Comparison of ENCODE assay signal across 10 mouse cellular contexts in genomic region chr7:45491264-45491663, GRCm38 (mm10). TPM values are rescaled to one million over a fixed set of nuclear protein-coding genes. Genes with fewer than 3 reads are reported as not detected.
DNase-seq lines count a peak whose midpoint lies in the region; ATAC-seq and TF ChIP-seq lines count a peak whose summit lies in the region.
"Had no signal": no experiment of that assay in that cellular context is flagged by ENCODE, and none has a peak within 500 bp of the region (broad histone marks: within the 10 kb centered on the region; RNA-seq: fewer than 3 reads in every experiment).

No protein-coding gene starts in this region.

- H3K27me3 ChIP-seq in heart, embryonic 12.5 days (replicated peaks) = no peaks in the 10 kb centered on the region
- H3K27me3 ChIP-seq in kidney, adult 2 months (replicated peaks; ENCODE audit: control insufficient read depth, insufficient read depth, low read length) = no peaks in the 10 kb centered on the region
- no peaks in the 10 kb centered on the region for H3K27me3 ChIP-seq in lung, postnatal 0 days (replicated peaks; ENCODE audit: insufficient read depth, low read length)
- H3K27me3 ChIP-seq: midbrain, embryonic 12.5 days had no signal

- H3K4me2 ChIP-seq in heart, embryonic 12.5 days = no peak overlapping the region
- 0 out of 2 replicates have a peak overlapping the region, but pooled peaks have one; percentile 22 for H3K4me2 ChIP-seq in lung, postnatal 0 days (replicated peaks; ENCODE audit: low read depth, low read length)
- H3K4me2 ChIP-seq: midbrain, embryonic 12.5 days had no signal

- H3K9me3 ChIP-seq in heart, embryonic 12.5 days (replicated peaks) = no peaks in the 10 kb centered on the region
- H3K9me3 ChIP-seq in lung, postnatal 0 days (ENCODE audit: low read length) = no peaks in the 10 kb centered on the region
- H3K9me3 ChIP-seq: midbrain, embryonic 12.5 days had no signal

- peaks cover 43% of the 10 kb centered on the region for H3K36me3 ChIP-seq in heart, embryonic 12.5 days
- no peaks in the 10 kb centered on the region; the same call in 1 of the 2 replicates for H3K36me3 ChIP-seq in kidney, adult 2 months (ENCODE audit: control insufficient read depth, insufficient read depth, low read length)
- H3K36me3 ChIP-seq in lung, postnatal 0 days (ENCODE audit: insufficient read depth, low read length) = peaks cover 15% of the 10 kb centered on the region

- peaks cover 26% of the 10 kb centered on the region for H3K4me1 ChIP-seq in heart, embryonic 12.5 days (replicated peaks)
- H3K4me1 ChIP-seq in kidney, adult 2 months (ENCODE audit: control insufficient read depth, insufficient read depth, low read length) = peaks cover 10% of the 10 kb centered on the region
- H3K4me1 ChIP-seq in lung, postnatal 0 days (ENCODE audit: insufficient read depth, low read depth, low read length) = peaks cover 3% of the 10 kb centered on the region; the same call in 1 of the 2 replicates

- peak; percentile 65; the same call in 1 of the 2 replicates for ATAC-seq in heart, embryonic 12.5 days (ENCODE audit: insufficient number of reproducible peaks, low FRiP score)
- ATAC-seq in lung, postnatal 0 days = peak; percentile 46

- no peak for DNase-seq in heart, adult 9 months (ENCODE audit: low spot score in 2 of 2)
- peak; percentile 36 for DNase-seq in ZHBTc4 (ENCODE audit: low read depth, low spot score)
- DNase-seq in kidney, adult 2 months = peak; percentile 72
- peak; percentile 31 for DNase-seq in lung, postnatal 0 days (ENCODE audit: low spot score)
- no peak for DNase-seq in frontal cortex, adult 2 months (ENCODE audit: extremely low spot score in 1 of 2, low spot score in 1 of 2)
- DNase-seq in thymus, postnatal 10 days (ENCODE audit: low spot score in 2 of 2) = no peak
- DNase-seq in cerebellum, postnatal 4 days (ENCODE audit: low spot score in 2 of 2) = no peak
- DNase-seq: cerebellum, postnatal 10 days had no signal

- no peak for TF ChIP-seq CTCF in kidney, adult 2 months (conservative IDR thresholded peaks at IDR 0.05; ENCODE audit: insufficient read depth, insufficient read length, low read depth, low read length)
- TF ChIP-seq CTCF in lung, postnatal 0 days (IDR thresholded peaks at IDR 0.05) = no peak

- H3K9ac ChIP-seq in heart, embryonic 12.5 days = no peak overlapping the region
- H3K9ac ChIP-seq in lung, postnatal 0 days (replicated peaks; ENCODE audit: low read depth) = no peak overlapping the region
- H3K9ac ChIP-seq: midbrain, embryonic 12.5 days had no signal

- WGBS in heart, embryonic 12.5 days = 20% methylated on average over 3 of the region's 3 CpGs
- 7% methylated on average over 3 of the region's 3 CpGs for whole genome bisulfite sequencing in kidney, adult 2 months
- WGBS in lung, postnatal 0 days = 19% methylated on average over 3 of the region's 3 CpGs

- no peak overlapping the region for H3K27ac ChIP-seq in heart, embryonic 12.5 days (ENCODE audit: poor library complexity, severe bottlenecking)
- H3K27ac ChIP-seq in kidney, adult 2 months (ENCODE audit: insufficient read depth, low read depth, low read length) = no peak overlapping the region; the same call in 1 of the 2 replicates
- H3K27ac ChIP-seq in lung, postnatal 0 days (ENCODE audit: low read length) = no peak overlapping the region
- H3K27ac ChIP-seq: midbrain, embryonic 12.5 days had no signal

- TF ChIP-seq EP300 in lung, postnatal 0 days (IDR thresholded peaks at IDR 0.05) = no peak

- no peak for TF ChIP-seq POLR2A in kidney, adult 2 months (IDR thresholded peaks at IDR 0.05; ENCODE audit: low read depth, low read length)

- no peak overlapping the region for H3K4me3 ChIP-seq in heart, embryonic 12.5 days
- H3K4me3 ChIP-seq in kidney, adult 2 months (ENCODE audit: insufficient read depth, low read depth, low read length) = no peak overlapping the region
- no peak overlapping the region for H3K4me3 ChIP-seq in lung, postnatal 0 days (ENCODE audit: low read depth, low read length)
- H3K4me3 ChIP-seq: midbrain, embryonic 12.5 days had no signal

RNA-seq across cellular contexts. Expression of gene Dhdh, which starts 2.7 kb away (rescaled TPM):
- polyA plus RNA-seq in heart, embryonic 12.5 days (2016; fragmentation: Nextera tagmentation; extraction: Ambion mirVana) = 4.2 and 4.3 TPM in 2 replicates
- 6.0 and 6.1 TPM in 2 replicates for polyA plus RNA-seq in kidney, adult 2 months (2012; rRNA removed)
- polyA plus RNA-seq in lung, postnatal 0 days (2015; fragmentation: Nextera tagmentation; extraction: Ambion mirVana) = 3.5 and 4.5 TPM in 2 replicates
- 8.0 and 8.8 TPM in 2 replicates for polyA plus RNA-seq in frontal cortex, adult 2 months (2012; rRNA removed)

RNA-seq across cellular contexts. Expression of gene Gm45808, which starts 4.7 kb away (rescaled TPM):
- not detected in 2 replicates for polyA plus RNA-seq in heart, embryonic 12.5 days (2016; fragmentation: Nextera tagmentation; extraction: Ambion mirVana)
- 1.1 and 1.2 TPM in 2 replicates for polyA plus RNA-seq in kidney, adult 2 months (2012; rRNA removed)
- not detected in 2 replicates for polyA plus RNA-seq in lung, postnatal 0 days (2015; fragmentation: Nextera tagmentation; extraction: Ambion mirVana)
- polyA plus RNA-seq in frontal cortex, adult 2 months (2012; rRNA removed) = 0.23 TPM in 1 of 2 replicates, not detected in the other
- polyA plus RNA-seq: midbrain, embryonic 12.5 days had no signal

RNA-seq across cellular contexts. Expression of gene Tulp2, which starts 9.6 kb away (rescaled TPM):
- polyA plus RNA-seq in heart, embryonic 12.5 days (2016; fragmentation: Nextera tagmentation; extraction: Ambion mirVana) = 0.87 TPM in 2 replicates
- 0.20 and 0.46 TPM in 2 replicates for polyA plus RNA-seq in kidney, adult 2 months (2012; rRNA removed)
- 0.25 and 0.52 TPM in 2 replicates for polyA plus RNA-seq in lung, postnatal 0 days (2015; fragmentation: Nextera tagmentation; extraction: Ambion mirVana)
- 0.12 and 0.17 TPM in 2 replicates for polyA plus RNA-seq in frontal cortex, adult 2 months (2012; rRNA removed)

RNA-seq across cellular contexts. Expression of gene Nucb1, which starts 18.9 kb away (rescaled TPM):
- 176 and 185 TPM in 2 replicates for polyA plus RNA-seq in heart, embryonic 12.5 days (2016; fragmentation: Nextera tagmentation; extraction: Ambion mirVana)
- 397 and 405 TPM in 2 replicates for polyA plus RNA-seq in kidney, adult 2 months (2012; rRNA removed)
- polyA plus RNA-seq in lung, postnatal 0 days (2015; fragmentation: Nextera tagmentation; extraction: Ambion mirVana) = 203 and 213 TPM in 2 replicates
- 88.5 and 103 TPM in 2 replicates for polyA plus RNA-seq in frontal cortex, adult 2 months (2012; rRNA removed)

RNA-seq across cellular contexts. Expression of gene Bax, which starts 24.6 kb away (rescaled TPM):
- 139 and 151 TPM in 2 replicates for polyA plus RNA-seq in heart, embryonic 12.5 days (2016; fragmentation: Nextera tagmentation; extraction: Ambion mirVana)
- 104 and 112 TPM in 2 replicates for polyA plus RNA-seq in kidney, adult 2 months (2012; rRNA removed)
- 144 and 155 TPM in 2 replicates for polyA plus RNA-seq in lung, postnatal 0 days (2015; fragmentation: Nextera tagmentation; extraction: Ambion mirVana)
- 108 and 110 TPM in 2 replicates for polyA plus RNA-seq in frontal cortex, adult 2 months (2012; rRNA removed)

Comparison
In these comparisons a context has a peak if more than half of its experiments do, and no peak if none do; other contexts are left out.
1. DNase-seq: peak in ZHBTc4 (single experiment), kidney, adult 2 months (single experiment) and lung, postnatal 0 days (single experiment); none in heart, adult 9 months (0 of 2), frontal cortex, adult 2 months (0 of 2), thymus, postnatal 10 days (0 of 2) and cerebellum, postnatal 4 days (0 of 2).